Mouse (Mus musculus) myocyte (in vitro differentiated cells): ENCODE measurements at regions not wholly inside any gene's neighbourhood (a gene's known extent, or its start where the extent isn't known, plus 50 kb on each side); places are given as distances from the start of the nearest gene placed in this dataset.

ENCODE experiments used
- E2F4 ChIP-seq: IDR thresholded peaks from one replicate; pipeline ENCODE4 v1.6.1; 2011; ENCODE audit warnings: mild to moderate bottlenecking, control low read depth, moderate library complexity; ENCODE audit not compliant: insufficient read depth
- MAX ChIP-seq: IDR thresholded peaks from one replicate; pipeline ENCODE4 v1.6.1; 2011; ENCODE audit warnings: low read depth, mild to moderate bottlenecking, control low read depth
- POLR2A ChIP-seq: IDR thresholded peaks from one replicate; pipeline ENCODE4 v1.6.1; 2011; ENCODE audit warnings: low read depth, mild to moderate bottlenecking, control low read depth, moderate library complexity; ENCODE audit not compliant: insufficient read length
- POLR2AphosphoS2 ChIP-seq: IDR thresholded peaks from one replicate; pipeline ENCODE4 v1.6.1; 2011; ENCODE audit warnings: low read depth, control low read depth; ENCODE audit not compliant: insufficient read length

- TF ChIP-seq POLR2AphosphoS2 (no peak), MAX (no peak), POLR2A (no peak), E2F4 (no peak)
Measured at GRCm38 (mm10) chr13:97363214-97363613, 122.3 kb downstream of the Enc1 start.
